Mouse (Mus musculus): ENCODE results near the gene Bhlha15.

- TF ChIP-seq CTCF (IDR thresholded peaks at IDR 0.05; ENCODE audit: borderline replicate concordance, insufficient read depth, low read length) = no peak
- TF ChIP-seq POLR2A (IDR thresholded peaks at IDR 0.05; ENCODE audit: low read depth, low read length) = no peak
Observed at GRCm38 (mm10) chr5:144189327-144189726, 759 bp upstream of the Bhlha15 start.
